In the genomic region with DNA sequence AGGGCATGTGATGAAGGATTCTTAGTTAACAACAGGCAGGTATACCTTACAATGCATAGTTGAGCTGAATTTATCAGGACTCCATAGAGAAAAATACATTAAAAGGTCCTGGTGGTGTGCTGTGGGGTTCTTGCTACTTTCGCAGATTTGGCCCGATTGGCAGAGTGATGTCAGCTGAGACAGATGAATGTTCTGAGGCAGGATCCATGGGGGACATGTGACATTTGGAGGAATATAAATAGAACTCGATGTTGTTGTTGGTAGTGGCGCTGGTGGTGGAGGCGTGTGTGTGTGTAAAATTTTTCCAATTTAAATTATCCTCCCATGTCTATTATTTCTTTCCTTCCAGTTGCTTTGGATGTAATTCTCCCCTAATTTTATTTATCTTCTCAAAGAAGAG, we compare ENCODE assay signal across 13 mouse cellular contexts.
"Had no signal": no experiment of that assay in that cellular context is flagged by ENCODE, and none has a peak within 500 bp of the region (broad histone marks: within the 10 kb centered on the region; RNA-seq: fewer than 3 reads in every experiment).

No protein-coding gene starts in this region.

- ATAC-seq: intestine, embryonic 15.5 days; liver, embryonic 12.5 days; midbrain, embryonic 15.5 days had no signal

- DNase-seq: kidney, adult 11 months; kidney, adult 8-10 months; kidney, postnatal 10 days; kidney, postnatal 36 days; liver; lung, adult 18-20 months; lung, postnatal 10 days; lung, postnatal 4 days; thymus, adult 18-20 months; thymus, postnatal 36 days had no signal
